Mouse (Mus musculus) fat pad, adult 2 months (tissue): Measurements from ENCODE around the gene Socs3.

Experiments
- DNase-seq: peaks from one replicate; pipeline ENCODE4 v3.0.0-alpha.2; 2011; ENCODE audit warnings: low read depth, low spot score; ENCODE audit errors: extremely low read depth

Socs3 gene

GRCm38 (mm10) chr11:117973569-117973968 is 3.7 kb upstream of the Socs3 start:
- DNase-seq: no peak

GRCm38 (mm10) chr11:117972656-117973558 is 3.1 kb upstream of the Socs3 start:
- no peak for DNase-seq

- DNase-seq: no peak
Measured at GRCm38 (mm10) chr11:117971646-117972242, 1.9 kb upstream of the Socs3 start.

GRCm38 (mm10) chr11:117971100-117971499 is 1.3 kb upstream of the Socs3 start:
- DNase-seq: no peak

- DNase-seq: no peak
Measured at GRCm38 (mm10) chr11:117969100-117969944, 525 bp downstream of the Socs3 start.

DNA sequence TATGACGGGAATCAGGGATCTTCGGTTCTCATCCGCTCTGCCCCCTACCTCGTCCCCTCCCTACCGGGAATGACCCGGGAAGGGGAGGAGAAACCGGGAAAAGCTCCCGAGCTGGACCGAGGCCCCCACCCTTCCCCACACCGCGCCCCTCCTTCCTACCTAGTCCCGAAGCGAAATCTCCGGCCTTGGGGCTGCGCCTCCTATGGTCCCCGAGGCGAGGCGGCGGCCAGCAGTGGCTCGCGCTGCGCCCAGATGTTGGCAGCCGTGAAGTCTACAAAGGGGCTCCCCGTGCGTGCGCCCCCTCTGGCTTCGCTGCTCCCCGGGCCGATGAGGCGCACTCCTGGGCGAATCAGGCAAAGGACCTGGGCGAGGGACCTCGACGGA is 1.1 kb downstream of the Socs3 start:
- no peak for DNase-seq

- DNase-seq: no peak
Measured at GRCm38 (mm10) chr11:117968016-117968671, 1.7 kb downstream of the Socs3 start.

DNA sequence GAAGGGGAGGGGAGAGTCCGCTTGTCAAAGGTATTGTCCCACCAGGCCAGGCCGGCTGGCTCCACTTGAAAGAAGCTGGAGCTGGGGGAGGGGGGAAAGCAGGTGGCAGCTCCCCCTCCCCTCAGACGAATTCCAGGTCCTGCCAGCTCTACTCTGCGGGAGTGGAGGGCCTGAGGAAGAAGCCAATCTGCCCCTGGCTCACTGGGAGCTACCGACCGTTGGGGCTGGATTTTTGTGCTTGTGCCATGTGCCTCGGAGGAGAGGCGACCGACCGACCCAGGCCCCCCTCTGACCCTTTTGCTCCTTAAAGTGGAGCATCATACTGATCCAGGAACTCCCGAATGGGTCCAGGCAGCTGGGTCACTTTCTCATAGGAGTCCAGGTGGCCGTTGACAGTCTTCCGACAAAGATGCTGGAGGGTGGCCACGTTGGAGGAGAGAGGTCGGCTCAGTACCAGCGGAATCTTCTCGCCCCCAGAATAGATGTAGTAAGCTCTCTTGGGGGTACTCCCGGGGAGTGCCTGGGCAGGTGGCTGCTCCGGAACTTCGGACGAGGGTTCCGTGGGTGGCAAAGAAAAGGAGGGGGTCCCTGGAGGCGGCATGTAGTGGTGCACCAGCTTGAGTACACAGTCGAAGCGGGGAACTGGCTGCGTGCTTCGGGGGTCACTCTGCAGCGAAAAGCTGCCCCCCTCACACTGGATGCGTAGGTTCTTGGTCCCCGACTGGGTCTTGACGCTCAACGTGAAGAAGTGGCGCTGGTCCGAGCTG is 2.4 kb downstream of the Socs3 start:
- DNase-seq: no peak

- no peak for DNase-seq
Measured at GRCm38 (mm10) chr11:117966506-117967100, 3.2 kb downstream of the Socs3 start.

- DNase-seq: no peak
Measured at GRCm38 (mm10) chr11:117965561-117965981, 4.3 kb downstream of the Socs3 start.

DNA sequence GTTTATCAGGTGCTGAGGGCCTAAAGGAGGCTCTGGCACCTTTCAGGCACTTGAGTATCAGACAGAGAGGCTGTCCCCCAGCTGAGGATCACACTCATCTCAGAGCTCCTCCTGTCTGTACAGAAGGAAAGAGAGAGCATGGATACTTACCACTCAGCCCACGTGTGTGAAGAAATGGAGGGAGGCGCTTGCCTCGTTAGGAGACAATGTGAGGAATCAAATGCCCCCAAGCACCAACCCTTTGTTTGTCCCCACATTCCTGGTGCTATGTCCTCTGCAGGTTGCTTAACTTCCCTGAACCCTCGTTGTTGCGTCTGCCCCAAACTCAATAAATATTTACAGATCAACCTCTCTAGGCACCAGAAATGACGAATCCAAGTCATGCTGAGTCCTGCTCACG is 4.8 kb downstream of the Socs3 start:
- DNase-seq: no peak

- DNase-seq: no peak
Measured at GRCm38 (mm10) chr11:117964294-117964693, 5.6 kb downstream of the Socs3 start.

GRCm38 (mm10) chr11:117963872-117964271 is 6.0 kb downstream of the Socs3 start:
- DNase-seq: no peak

GRCm38 (mm10) chr11:117963091-117963793 is 6.6 kb downstream of the Socs3 start:
- no peak for DNase-seq

DNA sequence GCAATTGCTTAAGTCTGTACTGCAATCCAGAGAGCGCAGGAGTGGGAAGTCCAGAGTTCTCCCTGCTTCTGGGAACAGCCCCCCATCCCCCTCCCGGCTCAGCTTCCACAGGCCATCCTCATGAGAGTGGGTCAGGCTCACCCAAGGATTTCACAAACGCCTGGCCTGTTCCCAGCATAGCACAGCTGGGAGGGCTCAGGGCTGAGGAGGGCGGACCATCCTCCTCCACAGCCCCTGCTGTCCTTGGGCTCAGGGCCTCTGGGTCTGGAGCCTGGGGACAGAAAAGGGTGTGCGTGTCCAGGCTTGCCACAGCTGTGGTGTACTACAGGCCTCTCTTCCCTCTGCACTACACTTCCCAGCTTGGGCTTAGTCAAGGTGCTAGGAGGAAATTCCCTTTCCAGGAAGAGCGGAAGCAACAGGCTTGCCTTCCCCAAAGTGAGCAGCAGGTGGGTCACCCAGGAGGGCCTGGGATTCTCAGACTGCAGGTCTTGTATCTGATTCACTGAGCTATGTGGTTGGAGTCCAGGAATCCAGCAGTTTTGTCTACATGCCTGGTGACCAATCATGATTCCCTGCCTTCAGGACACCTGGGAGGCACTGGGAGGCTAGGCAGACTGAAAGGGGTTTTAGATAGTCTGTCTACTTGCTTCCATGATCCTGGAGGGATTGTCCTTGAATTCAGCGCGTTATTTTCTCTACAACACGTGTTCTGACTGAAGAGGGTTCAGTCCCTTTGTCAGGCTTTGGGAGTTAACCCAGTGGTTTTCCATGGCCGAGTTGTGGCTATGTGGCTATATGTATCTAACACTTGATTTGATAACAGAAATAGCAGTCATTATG is 7.4 kb downstream of the Socs3 start:
- no peak for DNase-seq

DNA sequence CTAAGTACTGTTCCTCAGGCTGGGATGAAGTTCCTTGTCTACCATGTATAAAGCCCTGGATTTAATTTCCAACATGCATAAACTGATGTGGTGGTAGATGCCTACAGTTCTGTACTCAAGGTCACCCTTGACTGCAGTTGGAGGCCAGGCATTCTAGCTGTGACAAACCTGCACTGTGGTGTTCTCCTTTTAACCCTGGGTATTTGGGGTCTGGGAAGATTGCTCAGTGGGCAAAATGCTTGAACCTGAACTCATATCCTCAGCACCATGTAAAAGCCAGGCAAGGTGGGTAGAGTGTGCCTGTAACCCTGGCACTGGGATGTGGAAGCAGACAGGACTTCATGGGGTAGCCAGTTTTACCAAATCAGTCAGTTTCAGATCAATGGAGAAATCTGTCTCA is 9.2 kb downstream of the Socs3 start:
- DNase-seq: no peak

DNA sequence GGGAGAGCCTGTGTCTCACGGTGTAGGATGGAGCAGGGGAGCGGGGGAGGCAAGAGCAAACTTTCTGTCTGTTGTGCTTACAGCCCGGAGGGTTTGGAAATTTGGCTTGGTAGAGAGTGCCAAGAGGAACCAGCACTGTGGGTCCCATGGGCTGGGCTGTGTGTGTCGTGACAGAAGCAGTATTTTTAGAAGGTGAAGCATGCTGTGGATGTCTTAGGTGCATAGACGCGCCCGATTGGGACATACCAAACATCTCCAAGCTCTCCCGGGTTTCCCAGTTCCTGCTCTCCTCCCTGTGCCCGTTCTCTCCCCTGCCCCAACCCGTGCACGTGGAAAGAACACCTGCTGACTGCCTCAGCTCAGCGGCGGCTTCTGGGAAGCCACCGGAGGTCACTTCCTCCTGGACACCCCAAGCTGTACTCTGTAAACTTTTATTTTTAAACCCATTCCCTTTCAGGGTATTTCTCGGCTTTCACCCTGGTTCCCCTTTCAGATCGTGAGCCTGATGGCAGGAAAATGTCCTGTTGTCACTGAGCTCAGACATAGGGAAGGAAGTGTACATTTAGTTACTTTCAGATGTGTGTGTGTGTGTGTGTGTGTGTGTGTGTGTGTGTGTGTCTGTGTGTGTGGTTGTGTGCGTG is 10.0 kb downstream of the Socs3 start:
- DNase-seq: no peak

DNA sequence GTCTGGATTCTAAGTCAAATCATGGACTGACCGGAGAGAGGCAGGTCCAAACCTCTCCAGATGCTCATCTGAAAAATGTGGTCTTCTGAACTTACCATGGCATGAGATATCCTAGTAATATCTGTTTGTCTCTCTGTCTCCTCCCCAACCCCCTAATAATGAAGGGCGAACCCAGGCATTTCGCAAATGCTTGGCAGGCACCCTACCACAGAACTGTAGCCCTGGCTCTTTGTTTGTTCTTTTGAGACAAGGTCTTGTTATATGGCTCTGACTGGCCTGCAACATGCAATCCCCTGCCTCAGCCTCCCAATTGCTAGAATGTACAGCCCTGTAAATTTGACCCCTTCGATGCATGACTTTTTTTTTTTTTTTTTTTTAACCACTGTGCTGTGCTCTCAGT is 10.7 kb downstream of the Socs3 start:
- DNase-seq: no peak
